ENCODE assay signal across 15 mouse cellular contexts in the genomic region with DNA sequence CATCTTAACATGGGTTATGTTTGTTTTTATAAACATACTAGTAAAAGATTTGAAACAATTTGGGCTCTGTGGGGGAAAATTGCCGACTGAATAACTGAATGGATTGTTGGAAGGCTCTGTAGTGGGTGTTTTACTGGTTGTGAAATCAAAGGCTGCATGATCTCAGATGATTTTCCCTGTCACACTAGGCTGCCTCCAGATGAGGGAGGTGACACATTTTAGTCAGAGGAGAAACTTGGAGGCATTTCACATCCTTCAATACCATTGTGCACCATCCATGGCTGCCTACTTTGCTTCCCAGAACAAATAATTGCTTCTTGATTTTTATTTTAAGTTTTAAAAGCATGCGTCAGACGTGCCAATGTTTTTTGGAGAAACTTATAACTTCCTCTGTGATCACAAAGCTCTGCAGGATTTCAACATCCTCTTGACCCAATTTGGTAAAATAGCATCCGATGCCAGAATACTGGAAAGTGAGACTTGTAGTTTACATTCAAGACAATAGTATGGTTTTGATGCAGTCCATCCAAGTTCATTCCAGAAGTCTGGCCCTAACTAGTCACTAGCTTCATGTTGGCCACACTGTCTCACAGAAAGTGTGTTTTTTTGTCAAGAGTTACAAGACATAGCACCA.
DNase-seq lines count a peak whose midpoint lies in the region.
"Had no signal": no experiment of that assay in that cellular context is flagged by ENCODE, and none has a peak within 500 bp of the region (broad histone marks: within the 10 kb centered on the region; RNA-seq: fewer than 3 reads in every experiment).

No protein-coding gene starts in this region.

- intact Hi-C loops in heart, postnatal 25 days (cut with DNase I), result no loop called here

- peak; percentile 22 for DNase-seq in gastrocnemius, adult 18-20 months (ENCODE audit: low spot score)
- DNase-seq in gastrocnemius, postnatal 4 days (ENCODE audit: low spot score in 2 of 2), result no peak
- peak; percentile 28 to 43 for DNase-seq in heart, adult 9 months (ENCODE audit: low spot score in 2 of 2)
- DNase-seq in heart, postnatal 25 days (ENCODE audit: low spot score), result no peak
- DNase-seq in lung, postnatal 10 days, result peak; percentile 3
- DNase-seq in lung, postnatal 25 days (ENCODE audit: low spot score), result no peak
- DNase-seq in urinary bladder, postnatal 4 days (ENCODE audit: low spot score in 2 of 2), result no peak
- no peak for DNase-seq in frontal cortex, postnatal 25 days (ENCODE audit: low spot score in 2 of 2)
- DNase-seq: adrenal gland, adult 8-10 months; cerebellum, adult 9-10 months; forebrain, postnatal 0 days; kidney, postnatal 25 days; liver, embryonic 13.5 days; retina, postnatal 1 day; right cerebral cortex, postnatal 25 days had no signal

Comparison
In these comparisons a context has a peak if more than half of its experiments do, and no peak if none do; other contexts are left out.
1. DNase-seq: peak in gastrocnemius, adult 18-20 months (single experiment), heart, adult 9 months (2 of 2) and lung, postnatal 10 days (single experiment); none in gastrocnemius, postnatal 4 days (0 of 2), heart, postnatal 25 days (single experiment), lung, postnatal 25 days (single experiment), urinary bladder, postnatal 4 days (0 of 2) and frontal cortex, postnatal 25 days (0 of 2).